Mouse (Mus musculus) heart, postnatal 0 days (tissue): ENCODE measurements around the gene Zdhhc6.

Source experiments
- CTCF ChIP-seq: IDR thresholded peaks from 2 replicates; pipeline ENCODE4 v1.5.1; 2016; ENCODE audit warnings: antibody characterized with exemption, control low read depth, low read depth
- EP300 ChIP-seq: IDR thresholded peaks from 2 replicates; pipeline ENCODE4 v1.6.1; 2016; ENCODE audit warnings: antibody characterized with exemption, low read depth

DNA sequence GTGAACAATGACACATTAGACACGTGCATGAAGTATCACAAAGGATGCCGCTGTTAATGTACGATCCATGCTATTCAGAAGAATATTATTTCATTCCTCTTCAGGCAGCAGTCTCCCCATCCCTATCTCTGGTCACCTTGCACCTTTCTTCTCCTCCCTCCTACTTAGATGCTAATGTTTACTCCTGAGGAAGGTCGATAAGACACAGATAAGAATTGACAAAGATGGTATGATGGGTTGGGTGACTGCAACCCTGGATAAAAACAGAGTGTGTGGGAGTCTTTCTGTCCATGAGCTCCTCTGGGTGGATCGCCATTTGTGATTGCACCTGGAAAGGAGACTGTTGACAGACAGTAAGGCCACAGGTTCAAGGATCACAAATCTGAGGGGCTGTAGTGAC lies 57.3 kb downstream of the Zdhhc6 start:
- TF ChIP-seq CTCF: no peak
- TF ChIP-seq EP300: no peak
